Comparison of ENCODE assay signal across 24 mouse cellular contexts in genomic region chr4:117221836-117222235, GRCm38 (mm10). TPM values are rescaled to one million over a fixed set of nuclear protein-coding genes. Genes with fewer than 3 reads are reported as not detected.
"Had no signal": no experiment of that assay in that cellular context is flagged by ENCODE, and none has a peak within 500 bp of the region (broad histone marks: within the 10 kb centered on the region; RNA-seq: fewer than 3 reads in every experiment).

No protein-coding gene starts in this region.

- H3K4me1 ChIP-seq: limb, embryonic 12.5 days; midbrain, embryonic 12.5 days; neural tube, embryonic 13.5 days; stomach, embryonic 15.5 days had no signal

- DNase-seq: kidney, adult 9 months; kidney, postnatal 14 days; kidney, postnatal 4 days; left cerebral cortex, postnatal 4 days; lung, adult 2 months; lung, postnatal 14 days; lung, postnatal 4 days; retina, postnatal 1 day; right cerebral cortex, postnatal 25 days; spleen, adult 18-20 months; thymus, postnatal 25 days had no signal

- H3K9me3 ChIP-seq: limb, embryonic 12.5 days; limb, embryonic 15.5 days; liver, embryonic 12.5 days; liver, embryonic 15.5 days; midbrain, embryonic 12.5 days; neural tube, embryonic 13.5 days; stomach, embryonic 15.5 days had no signal

- H3K9ac ChIP-seq: limb, embryonic 12.5 days; limb, embryonic 15.5 days; liver, embryonic 12.5 days; liver, embryonic 15.5 days; midbrain, embryonic 12.5 days; neural tube, embryonic 13.5 days; stomach, embryonic 15.5 days had no signal

- H3K36me3 ChIP-seq: limb, embryonic 12.5 days; limb, embryonic 15.5 days; liver, embryonic 12.5 days; liver, embryonic 15.5 days; midbrain, embryonic 12.5 days; neural tube, embryonic 13.5 days; stomach, embryonic 15.5 days had no signal

- H3K4me2 ChIP-seq: limb, embryonic 12.5 days; limb, embryonic 15.5 days; liver, embryonic 12.5 days; liver, embryonic 15.5 days; midbrain, embryonic 12.5 days; neural tube, embryonic 13.5 days; stomach, embryonic 15.5 days had no signal

- ATAC-seq: liver, embryonic 12.5 days; midbrain, embryonic 16.5 days had no signal

- H3K27me3 ChIP-seq: limb, embryonic 15.5 days; liver, embryonic 12.5 days; liver, embryonic 15.5 days; midbrain, embryonic 12.5 days; neural tube, embryonic 13.5 days; stomach, embryonic 15.5 days had no signal

- H3K27ac ChIP-seq: limb, embryonic 12.5 days; limb, embryonic 15.5 days; liver, embryonic 12.5 days; liver, embryonic 15.5 days; midbrain, embryonic 12.5 days; neural tube, embryonic 13.5 days; stomach, embryonic 15.5 days had no signal

- H3K4me3 ChIP-seq: limb, embryonic 12.5 days; limb, embryonic 15.5 days; liver, embryonic 12.5 days; liver, embryonic 15.5 days; midbrain, embryonic 12.5 days; myocyte; neural tube, embryonic 13.5 days; stomach, embryonic 15.5 days had no signal

RNA-seq across cellular contexts. Expression of gene Tmem53, which starts 29.9 kb away (rescaled TPM):
- total RNA-seq: megakaryocyte-erythroid progenitor cell, adult 5-6 weeks; neutrophil, adult 5-6 weeks had no signal

RNA-seq across cellular contexts. Expression of gene Armh1, which starts 30.1 kb away (rescaled TPM):
- total RNA-seq: megakaryocyte progenitor cell, adult 5-6 weeks; megakaryocyte-erythroid progenitor cell, adult 5-6 weeks; monocyte, adult 5-6 weeks; neutrophil, adult 5-6 weeks had no signal
- polyA plus RNA-seq: myocyte had no signal
